In genomic region chr4:13093234-13093899, GRCm38 (mm10) we compare ENCODE assay signal across 11 mouse cellular contexts.
DNase-seq lines count a peak whose midpoint lies in the region; ATAC-seq lines count a peak whose summit lies in the region.
"Had no signal": no experiment of that assay in that cellular context is flagged by ENCODE, and none has a peak within 500 bp of the region (broad histone marks: within the 10 kb centered on the region; RNA-seq: fewer than 3 reads in every experiment).

No protein-coding gene starts in this region.

- ATAC-seq in intestine, embryonic 15.5 days, result peak; percentile 65
- ATAC-seq: forebrain, embryonic 16.5 days had no signal

- peak; percentile 81 for DNase-seq in heart, embryonic 10.5 days (ENCODE audit: low spot score)
- DNase-seq in heart, adult 18-20 months, result no peak
- DNase-seq in ovary, postnatal 14 days (ENCODE audit: low spot score), result peak; percentile 3
- no peak for DNase-seq in ovary, adult 18-20 months (ENCODE audit: low spot score)
- DNase-seq in adrenal gland, adult 2 months, result no peak
- no peak for DNase-seq in kidney, postnatal 10 days
- no peak for DNase-seq in right cerebral cortex, postnatal 14 days
- DNase-seq: kidney, adult 2 months had no signal

- no peak overlapping the region for H3K4me2 ChIP-seq in intestine, embryonic 15.5 days (replicated peaks)

- WGBS in heart, embryonic 10.5 days, result 31% methylated on average over 8 of the region's 8 CpGs
- WGBS in intestine, embryonic 15.5 days, result 33% methylated on average over 8 of the region's 8 CpGs

- H3K4me1 ChIP-seq in heart, embryonic 10.5 days, result peaks cover 21% of the 10 kb centered on the region
- no peaks in the 10 kb centered on the region for H3K4me1 ChIP-seq in intestine, embryonic 15.5 days (replicated peaks)

- H3K4me3 ChIP-seq in heart, embryonic 10.5 days, result no peak overlapping the region
- H3K4me3 ChIP-seq in intestine, embryonic 15.5 days (replicated peaks), result no peak overlapping the region

- H3K36me3 ChIP-seq in heart, embryonic 10.5 days, result no peaks in the 10 kb centered on the region
- no peaks in the 10 kb centered on the region for H3K36me3 ChIP-seq in intestine, embryonic 15.5 days

- H3K9me3 ChIP-seq in heart, embryonic 10.5 days, result no peaks in the 10 kb centered on the region
- no peaks in the 10 kb centered on the region for H3K9me3 ChIP-seq in intestine, embryonic 15.5 days

- H3K27me3 ChIP-seq in heart, embryonic 10.5 days (ENCODE audit: insufficient read depth, poor library complexity, severe bottlenecking), result no peaks in the 10 kb centered on the region
- H3K27me3 ChIP-seq in intestine, embryonic 15.5 days (replicated peaks), result no peaks in the 10 kb centered on the region

- no peak overlapping the region for H3K9ac ChIP-seq in intestine, embryonic 15.5 days

- H3K27ac ChIP-seq in heart, embryonic 10.5 days, result peak overlapping the region; percentile 76; the same call in 1 of the 2 replicates
- 0 out of 2 replicates have a peak overlapping the region, but pooled peaks have one; percentile 27 for H3K27ac ChIP-seq in intestine, embryonic 15.5 days
- H3K27ac ChIP-seq: macrophage had no signal

Comparison
In these comparisons a context has a peak if more than half of its experiments do, and no peak if none do; other contexts are left out.
1. DNase-seq: peak in heart, embryonic 10.5 days (single experiment) and ovary, postnatal 14 days (single experiment); none in heart, adult 18-20 months (0 of 2), ovary, adult 18-20 months (single experiment), adrenal gland, adult 2 months (single experiment), kidney, postnatal 10 days (single experiment) and right cerebral cortex, postnatal 14 days (single experiment).